Mouse (Mus musculus): ENCODE data around the gene Wtip. TPM values are rescaled to one million over a fixed set of nuclear protein-coding genes. Genes with fewer than 3 reads are reported as not detected.
"Not testable (repeated sequence)": the region's sequence is repeated elsewhere in the genome, so short reads cannot be mapped to it uniquely, and the experiment has no call there.

Gene Wtip
- polyA plus RNA-seq, 1 experiment from 2014 or later, result 3.2 TPM

DNA sequence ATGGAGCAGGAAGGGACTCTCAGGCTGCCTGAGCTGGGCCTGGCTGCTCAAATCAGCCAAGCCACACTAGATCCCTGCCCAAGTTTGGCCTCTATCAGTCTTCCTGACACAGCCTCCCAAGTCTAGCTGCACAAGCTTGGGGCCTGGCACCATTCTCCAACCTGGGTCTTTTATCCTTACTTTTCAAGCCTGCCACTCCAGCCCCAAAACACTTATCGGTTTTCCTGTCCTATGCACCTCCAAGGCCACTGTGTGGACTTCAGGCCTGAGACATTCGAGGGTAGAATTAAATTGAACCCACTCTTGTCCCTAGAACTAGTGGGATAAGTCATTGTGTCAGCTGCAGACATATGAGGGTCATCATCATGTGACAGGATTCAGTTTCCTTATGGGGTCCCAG lies 33.1 kb downstream of the Wtip start:
- no peaks in the 10 kb centered on the region for H3K27me3 ChIP-seq (replicated peaks; ENCODE audit: control insufficient read depth, insufficient read depth, low read length)
- ATAC-seq, result no peak
- H3K4me2 ChIP-seq (replicated peaks; ENCODE audit: low read depth), result no peak overlapping the region
- H3K4me1 ChIP-seq (replicated peaks; ENCODE audit: control insufficient read depth, insufficient read depth, low read length), result no peaks in the 10 kb centered on the region
- no peaks in the 10 kb centered on the region for H3K9me3 ChIP-seq (ENCODE audit: control insufficient read depth)
- WGBS, result 77% methylated on average over 2 of the region's 2 CpGs
- no peak overlapping the region for H3K27ac ChIP-seq (ENCODE audit: low read depth, low read length)
- TF ChIP-seq CTCF (IDR thresholded peaks at IDR 0.05; ENCODE audit: low read depth), result no peak
- H3K36me3 ChIP-seq (ENCODE audit: control insufficient read depth, insufficient read depth), result no peaks in the 10 kb centered on the region
- H3K4me3 ChIP-seq (ENCODE audit: low read depth, low read length), result no peak overlapping the region
- H3K9ac ChIP-seq (ENCODE audit: low read depth, low read length), result no peak overlapping the region

DNA sequence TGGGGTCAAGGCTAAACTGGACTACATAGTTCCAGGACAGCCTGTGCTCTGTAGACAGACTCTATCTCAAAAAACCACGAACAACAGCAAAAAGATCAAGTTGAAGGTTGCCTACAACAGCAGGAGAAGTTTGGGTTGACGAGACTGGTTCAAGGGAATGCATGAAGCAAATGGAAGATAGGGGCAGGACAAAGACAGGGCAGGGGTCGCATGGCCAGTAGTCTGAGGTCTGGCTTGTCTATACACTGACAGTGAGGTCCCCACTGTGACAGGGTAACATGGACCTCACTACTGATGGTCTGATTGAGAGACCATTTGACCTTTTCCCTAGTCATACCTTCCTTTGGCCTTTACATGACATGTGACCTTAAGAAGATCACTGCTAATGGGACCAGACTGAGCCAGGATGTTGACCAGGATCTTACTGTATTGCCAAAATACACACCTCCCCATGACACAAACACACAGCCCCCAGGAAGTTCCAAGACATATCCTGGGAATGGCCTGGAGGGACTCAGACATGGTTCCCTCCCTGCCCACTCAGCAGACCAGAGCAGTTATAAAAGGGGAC lies 38.1 kb downstream of the Wtip start, which contains the start of gene Scgb1b30:
TSS of gene Scgb1b30 (plus strand) at position 521 of the 571 bp plus-strand sequence.
- no peak for TF ChIP-seq CTCF (IDR thresholded peaks at IDR 0.05; ENCODE audit: low read depth)
- Histone ChIP-seq H3K9ac (ENCODE audit: low read depth, low read length) (no peak within 1 kb of the TSS), H3K9me3 (ENCODE audit: control insufficient read depth) (no peaks in the 10 kb centered on the region), H3K4me1 (replicated peaks; ENCODE audit: control insufficient read depth, insufficient read depth, low read length) (no peaks in the 10 kb centered on the region), H3K27me3 (replicated peaks; ENCODE audit: control insufficient read depth, insufficient read depth, low read length) (no peaks in the 10 kb centered on the region), H3K27ac (ENCODE audit: low read depth, low read length) (no peak within 1 kb of the TSS), H3K36me3 (ENCODE audit: control insufficient read depth, insufficient read depth) (no peaks in the 10 kb centered on the region), H3K4me2 (replicated peaks; ENCODE audit: low read depth) (no peak within 1 kb of the TSS), H3K4me3 (ENCODE audit: low read depth, low read length) (no peak within 1 kb of the TSS)
- 72% methylated on average over 3 of the region's 3 CpGs for WGBS
- ATAC-seq, result no peak

DNA sequence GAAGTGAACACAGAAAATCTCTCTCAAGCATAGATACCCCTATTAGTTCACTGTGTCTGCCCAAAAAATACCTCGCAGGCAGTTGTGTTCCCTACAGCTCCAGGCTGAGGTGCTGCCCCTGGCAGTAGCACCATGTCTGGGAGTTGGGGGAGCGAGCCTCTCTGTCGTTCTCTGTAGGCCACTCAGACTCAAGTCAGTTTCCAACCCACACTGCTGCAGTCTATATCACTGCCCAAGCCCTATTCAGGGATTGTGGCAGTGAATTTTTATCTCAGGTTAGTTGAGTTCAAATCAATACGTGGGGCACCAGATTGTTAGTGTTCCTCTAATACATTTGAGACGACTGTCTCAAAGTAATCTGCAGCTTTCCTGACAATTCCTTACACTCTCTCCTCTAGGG lies 64.9 kb downstream of the Wtip start:
- WGBS, result 63% methylated on average over 5 of the region's 5 CpGs
- H3K4me1 ChIP-seq (replicated peaks; ENCODE audit: control insufficient read depth, insufficient read depth, low read length); H3K4me3 ChIP-seq (ENCODE audit: low read depth, low read length); H3K27ac ChIP-seq (ENCODE audit: low read depth, low read length); H3K4me2 ChIP-seq (replicated peaks; ENCODE audit: low read depth); H3K27me3 ChIP-seq (replicated peaks; ENCODE audit: control insufficient read depth, insufficient read depth, low read length); H3K9ac ChIP-seq (ENCODE audit: low read depth, low read length); ATAC-seq; H3K36me3 ChIP-seq (ENCODE audit: control insufficient read depth, insufficient read depth); H3K9me3 ChIP-seq (ENCODE audit: control insufficient read depth): not testable (repeated sequence)

Other genes starting within 250 kb of the Wtip start
- not detected in 2 replicates for gene Scgb2b26, start 188.2 kb downstream of the Wtip start, polyA plus RNA-seq (2015; fragmentation: Nextera tagmentation; extraction: Ambion mirVana)
- not detected in 2 replicates for gene Scgb2b27, start 119.3 kb downstream of the Wtip start, polyA plus RNA-seq (2015; fragmentation: Nextera tagmentation; extraction: Ambion mirVana)
- gene Scgb1b27, start 111.8 kb downstream of the Wtip start, polyA plus RNA-seq (2015; fragmentation: Nextera tagmentation; extraction: Ambion mirVana), result not detected in 2 replicates
- not detected in 2 replicates for gene Scgb1b30, start 37.8 kb downstream of the Wtip start, polyA plus RNA-seq (2015; fragmentation: Nextera tagmentation; extraction: Ambion mirVana)
- 50.2 and 50.8 TPM in 2 replicates for gene Uba2, start 36.3 kb upstream of the Wtip start, polyA plus RNA-seq (2015; fragmentation: Nextera tagmentation; extraction: Ambion mirVana)
- 26.3 and 26.7 TPM in 2 replicates for gene Pdcd2l, start 63.4 kb upstream of the Wtip start, polyA plus RNA-seq (2015; fragmentation: Nextera tagmentation; extraction: Ambion mirVana)
- gene Gpi1, start 97.1 kb upstream of the Wtip start, polyA plus RNA-seq (2015; fragmentation: Nextera tagmentation; extraction: Ambion mirVana), result 179 and 180 TPM in 2 replicates
- gene Gm6096, start 117.8 kb upstream of the Wtip start, polyA plus RNA-seq (2015; fragmentation: Nextera tagmentation; extraction: Ambion mirVana), result not detected in 2 replicates
- 18.6 and 21.2 TPM in 2 replicates for gene 4931406P16Rik, start 180.3 kb upstream of the Wtip start, polyA plus RNA-seq (2015; fragmentation: Nextera tagmentation; extraction: Ambion mirVana)

Measured in intestine, postnatal 0 days (tissue).